Mouse (Mus musculus) liver, adult 2 months (tissue): ENCODE data around the gene 9130230L23Rik.

ENCODE experiments used
- CTCF ChIP-seq: fragments of 200-500 bp; IDR thresholded peaks from 2 replicates; pipeline ENCODE4 v1.5.1; 2011; ENCODE audit warnings: low read depth, low read length, control low read depth
- POLR2A ChIP-seq: fragments of 200-500 bp; IDR thresholded peaks from 2 replicates; pipeline ENCODE4 v1.6.1; 2011; ENCODE audit warnings: low read length, control low read depth; ENCODE audit not compliant: insufficient read depth; ENCODE audit errors: extremely low read depth

DNA sequence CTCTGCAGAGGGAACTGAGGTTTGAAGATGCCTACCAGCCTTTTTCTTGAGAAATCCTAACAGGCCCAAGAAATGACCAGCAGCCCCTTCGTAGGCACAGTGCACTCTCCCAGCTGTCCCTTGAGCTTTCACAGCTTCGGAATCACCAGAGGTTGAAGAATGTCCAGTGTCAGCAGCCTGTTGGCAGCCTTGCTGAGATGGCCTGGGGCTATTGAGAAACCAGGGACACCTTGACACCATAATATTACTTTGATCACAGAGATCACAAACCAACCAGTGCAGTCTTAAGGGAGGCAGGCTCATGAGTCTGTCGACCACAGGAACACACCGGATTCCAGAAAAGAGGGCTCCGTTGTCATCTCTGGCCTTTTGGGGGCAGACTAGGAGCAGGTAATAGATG lies 2.9 kb downstream of the 9130230L23Rik start:
- TF ChIP-seq CTCF: no peak
- TF ChIP-seq POLR2A: no peak
